Mouse (Mus musculus) mesoderm, embryonic 11.5 days (tissue): ENCODE data around the gene Pex3.
"Not testable (repeated sequence)": the region's sequence is repeated elsewhere in the genome, so short reads cannot be mapped to it uniquely, and the experiment has no call there.

Experiments
- DNase-seq: peaks from one replicate; pipeline ENCODE4 v3.0.0-alpha.2; 2012; ENCODE audit warnings: low read depth, low spot score

The Pex3 gene

GRCm38 (mm10) chr10:13536706-13537105 is 16.2 kb downstream of the Pex3 start:
- DNase-seq = no peak

- DNase-seq = no peak
These were observed 18.2 kb downstream of the Pex3 start for GRCm38 (mm10) chr10:13534751-13535150.

GRCm38 (mm10) chr10:13528155-13528554 is 24.8 kb downstream of the Pex3 start:
- no peak for DNase-seq

GRCm38 (mm10) chr10:13521857-13522256 is 31.1 kb downstream of the Pex3 start:
- DNase-seq = no peak

- no peak for DNase-seq
These were observed 50.6 kb downstream of the Pex3 start for GRCm38 (mm10) chr10:13502371-13502770.

- not testable (repeated sequence) for DNase-seq
These were observed 51.4 kb downstream of the Pex3 start for GRCm38 (mm10) chr10:13501533-13501932.

GRCm38 (mm10) chr10:13500938-13501496 is 51.9 kb downstream of the Pex3 start:
- peak; percentile 90 for DNase-seq

- peak; percentile 2 for DNase-seq
These were observed 52.5 kb downstream of the Pex3 start for GRCm38 (mm10) chr10:13500473-13500872.

GRCm38 (mm10) chr10:13499331-13499730 is 53.6 kb downstream of the Pex3 start, which contains the start of gene Fuca2:
TSS of gene Fuca2 (plus strand) at chr10:13499540.
- no peak for DNase-seq

- no peak for DNase-seq
These were observed 56.6 kb downstream of the Pex3 start for GRCm38 (mm10) chr10:13496315-13496714.

- DNase-seq = no peak
These were observed 58.8 kb downstream of the Pex3 start for GRCm38 (mm10) chr10:13493978-13494686.

- DNase-seq = no peak
These were observed 63.3 kb downstream of the Pex3 start for GRCm38 (mm10) chr10:13489671-13490070.

- no peak for DNase-seq
These were observed 67.0 kb downstream of the Pex3 start for GRCm38 (mm10) chr10:13485958-13486357.

GRCm38 (mm10) chr10:13479341-13479740 is 73.6 kb downstream of the Pex3 start:
- no peak for DNase-seq

- no peak for DNase-seq
These were observed 77.8 kb downstream of the Pex3 start for GRCm38 (mm10) chr10:13475121-13475520.

GRCm38 (mm10) chr10:13474568-13474955 is 78.4 kb downstream of the Pex3 start:
- peak; percentile 12 for DNase-seq
